12 mouse cellular contexts compared by ENCODE assay signal in genomic region chr4:83241630-83242029, GRCm38 (mm10).
"Had no signal": no experiment of that assay in that cellular context is flagged by ENCODE, and none has a peak within 500 bp of the region (broad histone marks: within the 10 kb centered on the region; RNA-seq: fewer than 3 reads in every experiment).

No protein-coding gene starts in this region.

- DNase-seq: kidney, postnatal 14 days; kidney, postnatal 4 days; layer of hippocampus, postnatal 36 days; left cerebral cortex, postnatal 4 days; liver, postnatal 0 days; lung, embryonic 14.5 days; right cerebral cortex, adult 18-20 months; right cerebral cortex, postnatal 14 days; spleen, adult 18-20 months; thymus, postnatal 36 days had no signal

- ATAC-seq: liver, postnatal 0 days; lung, postnatal 0 days; midbrain, embryonic 15.5 days had no signal
